Mouse (Mus musculus) cortical plate, adult 2 months (tissue): Measurements from ENCODE around the gene Kank2. TPM values are rescaled to one million over a fixed set of nuclear protein-coding genes. Genes with fewer than 3 reads are reported as not detected.

Experiments used
- H3K27ac ChIP-seq: fragments of 200-500 bp; 2 replicates; pipeline ENCODE4 v1.5.1; 2012; ENCODE audit warnings: low read length, control low read depth, inconsistent platforms; ENCODE audit not compliant: insufficient read depth
- H3K4me1 ChIP-seq: fragments of 200-500 bp; 2 replicates; pipeline ENCODE4 v1.6.1; 2011; ENCODE audit warnings: low read length; ENCODE audit not compliant: control insufficient read depth, insufficient read depth
- H3K4me3 ChIP-seq: fragments of 200-500 bp; 2 replicates; pipeline ENCODE4 v1.5.1; 2011; ENCODE audit warnings: mild to moderate bottlenecking, low read length, control low read depth; ENCODE audit not compliant: insufficient read depth
- CTCF ChIP-seq: fragments of 200-500 bp; IDR thresholded peaks from 2 replicates; pipeline ENCODE4 v1.5.1; 2011; ENCODE audit warnings: mild to moderate bottlenecking, control low read depth, low read length; ENCODE audit not compliant: insufficient read depth; ENCODE audit errors: extremely low read depth
- POLR2A ChIP-seq: fragments of 200-500 bp; IDR thresholded peaks from 2 replicates; pipeline ENCODE4 v1.6.1; 2011; ENCODE audit warnings: mild to moderate bottlenecking, low read length, control low read depth; ENCODE audit not compliant: insufficient read depth; ENCODE audit errors: extremely low read depth
- polyA plus RNA-seq: library from polyadenylated mRNA; depleted of rRNA; stranded (reverse); fragments of >200 nt; gene quantifications from 2 replicates; pipeline ENCODE4 v1.2.3, GENCODE M21; 2012

Kank2 gene
- polyA plus RNA-seq, 1 experiment, result 6.2 TPM

DNA sequence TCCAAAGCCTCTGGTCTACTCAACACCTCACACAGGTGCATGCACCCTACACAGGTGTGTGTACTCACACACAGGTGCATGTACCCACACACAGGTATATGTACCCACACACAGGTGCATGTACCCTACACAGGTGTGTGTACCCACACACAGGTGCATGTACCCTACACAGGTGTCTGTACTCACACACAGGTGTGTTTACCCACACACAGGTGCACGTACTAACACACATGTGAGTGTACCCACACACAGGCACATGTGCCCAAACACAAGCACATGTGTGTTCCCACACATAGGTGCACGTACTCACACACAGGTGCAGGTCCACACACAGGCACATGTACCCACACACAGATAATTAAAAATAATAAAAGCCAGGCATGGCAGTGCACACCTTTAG lies 39.1 kb upstream of the Kank2 start:
- TF ChIP-seq CTCF (no peak), POLR2A (no peak)
- Histone ChIP-seq H3K27ac (no peak overlapping the region), H3K4me3 (no peak overlapping the region)

DNA sequence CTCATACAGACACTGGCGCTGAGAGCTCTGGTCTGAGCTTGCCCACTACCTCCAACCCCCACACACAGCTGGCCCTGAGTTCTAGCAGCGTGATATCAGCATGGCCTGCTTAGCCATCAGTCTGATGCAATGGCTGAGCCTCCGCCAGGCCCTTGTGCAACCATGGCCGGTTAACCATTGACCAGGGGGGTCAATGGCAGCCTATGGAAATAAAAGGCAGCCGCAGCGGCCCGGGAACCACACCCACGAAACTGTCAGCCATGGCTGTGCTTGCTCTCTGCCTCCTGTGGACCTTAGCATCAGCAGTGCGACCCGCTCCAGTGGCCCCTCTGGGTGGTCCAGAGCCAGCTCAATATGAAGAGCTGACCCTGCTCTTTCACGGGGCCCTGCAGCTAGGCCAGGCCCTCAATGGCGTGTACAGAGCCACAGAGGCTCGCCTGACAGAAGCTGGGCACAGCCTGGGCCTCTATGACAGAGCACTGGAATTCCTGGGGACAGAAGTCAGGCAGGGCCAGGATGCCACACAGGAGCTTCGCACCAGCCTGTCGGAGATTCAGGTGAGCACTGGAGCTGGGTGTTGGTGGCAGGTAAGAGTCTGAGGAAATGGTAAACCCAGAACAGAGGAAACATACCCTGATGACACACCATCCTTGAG lies 36.8 kb upstream of the Kank2 start, which contains the start of gene Angptl8:
Gene Angptl8, plus strand, starts transcription at position 253 of the 655 bp plus-strand sequence.
- Histone ChIP-seq H3K4me1 (no peaks in the 10 kb centered on the region), H3K4me3 (no peak within 1 kb of the TSS), H3K27ac (no peak within 1 kb of the TSS)
- TF ChIP-seq POLR2A, result no peak
- TF ChIP-seq CTCF, result no peak

More for the DNA sequence above, 39.1 kb upstream of the Kank2 start:
- no peaks in the 10 kb centered on the region for H3K4me1 ChIP-seq

GRCm38 (mm10) chr9:21831558-21832240 lies 33.2 kb upstream of the Kank2 start:
- H3K4me1 ChIP-seq, result no peaks in the 10 kb centered on the region
- no peak overlapping the region for H3K27ac ChIP-seq
- TF ChIP-seq CTCF (no peak), POLR2A (no peak)
- H3K4me3 ChIP-seq, result no peak overlapping the region

DNA sequence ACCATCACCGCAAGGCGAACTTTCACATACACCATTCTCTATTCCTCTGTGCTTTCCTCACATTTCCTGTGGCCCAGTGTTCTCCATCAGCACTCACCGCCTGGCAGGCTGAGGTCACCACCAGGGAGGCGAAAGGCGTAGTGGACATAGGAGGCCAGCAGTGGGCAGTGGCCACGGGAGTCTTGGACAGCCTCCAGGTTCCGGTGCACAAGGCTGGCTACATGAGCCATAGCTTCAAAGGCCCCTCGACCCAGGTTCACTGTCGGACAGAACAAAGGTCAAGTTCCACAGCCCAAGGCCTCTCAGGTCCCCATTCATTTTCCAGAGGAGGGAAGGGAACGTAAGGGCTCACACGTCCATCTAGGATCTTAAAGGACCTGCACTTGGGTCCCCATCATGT lies 32.4 kb upstream of the Kank2 start:
- Histone ChIP-seq H3K4me3 (no peak overlapping the region), H3K4me1 (no peaks in the 10 kb centered on the region), H3K27ac (no peak overlapping the region)
- TF ChIP-seq POLR2A, result no peak
- no peak for TF ChIP-seq CTCF

DNA sequence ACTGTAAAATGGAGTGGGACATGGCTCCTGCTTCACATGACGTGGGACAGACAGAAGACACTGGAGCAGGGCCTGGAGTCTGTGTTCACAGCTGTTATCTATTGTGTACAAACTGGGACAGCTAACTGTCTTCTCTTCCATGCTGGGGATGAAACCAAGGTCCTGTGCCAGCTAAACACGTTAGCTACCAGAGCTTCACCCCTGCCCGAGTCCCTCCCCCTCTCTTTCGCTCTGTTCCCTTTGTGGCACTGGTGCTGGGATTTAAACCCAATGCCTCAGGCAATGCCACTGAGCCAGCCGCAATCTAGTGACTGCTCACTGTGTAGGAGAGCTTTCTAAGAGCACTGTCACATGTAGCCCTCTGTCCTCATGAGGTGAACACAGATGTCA lies 31.9 kb upstream of the Kank2 start:
- Histone ChIP-seq H3K27ac (no peak overlapping the region), H3K4me3 (no peak overlapping the region), H3K4me1 (no peaks in the 10 kb centered on the region)
- TF ChIP-seq POLR2A (no peak), CTCF (no peak)

DNA sequence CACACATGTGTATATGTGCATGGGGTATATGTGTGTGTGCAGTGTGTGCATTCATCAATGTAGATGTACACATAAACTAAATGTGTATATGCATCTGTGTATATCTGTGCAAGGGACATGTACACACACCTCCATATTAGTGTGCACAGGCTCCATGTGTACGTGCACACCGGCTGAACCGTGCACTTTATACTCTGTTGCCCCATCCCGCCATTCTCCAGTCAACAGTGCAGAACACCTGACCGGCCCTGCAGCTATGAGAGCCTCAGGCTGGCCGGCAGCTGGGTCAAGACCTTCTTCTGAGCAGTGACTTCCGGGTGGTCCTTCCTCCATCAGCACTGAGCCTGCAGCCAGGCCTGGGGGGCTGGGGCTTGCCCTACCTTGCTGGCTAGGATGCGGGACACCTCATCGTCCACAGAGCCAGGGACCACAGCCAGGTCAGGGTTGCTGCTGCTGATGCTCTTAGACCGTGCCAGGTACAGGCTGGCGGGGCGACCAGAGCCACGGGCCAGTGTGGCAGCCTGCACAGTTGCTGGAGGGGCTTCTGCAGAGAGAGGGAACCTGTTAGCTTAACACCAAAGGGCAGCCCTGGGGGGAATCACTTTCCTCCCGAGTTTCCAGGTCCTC lies 31.4 kb upstream of the Kank2 start:
- TF ChIP-seq POLR2A (no peak), CTCF (no peak)
- H3K4me3 ChIP-seq, result no peak overlapping the region
- H3K4me1 ChIP-seq, result no peaks in the 10 kb centered on the region
- no peak overlapping the region for H3K27ac ChIP-seq

DNA sequence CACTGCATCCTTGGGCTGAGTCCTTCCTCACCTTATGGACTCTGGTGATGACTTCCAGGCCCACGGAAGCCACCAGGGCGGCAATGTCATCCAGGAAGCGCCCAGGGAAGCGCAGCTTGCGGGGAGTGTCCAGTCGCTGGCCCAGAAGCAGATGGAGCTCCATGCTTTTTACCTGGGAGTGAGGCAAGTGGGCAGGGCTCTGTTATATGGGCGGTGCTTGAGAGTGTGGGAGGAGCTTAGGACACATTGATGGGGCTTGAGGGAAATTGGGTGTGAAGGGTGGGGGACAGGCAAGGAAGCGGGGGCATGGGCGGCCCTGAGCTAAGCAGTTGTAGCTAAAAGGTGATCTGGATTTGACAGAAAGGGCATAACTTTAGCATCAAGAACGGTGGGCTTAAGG lies 25.8 kb upstream of the Kank2 start:
- H3K4me3 ChIP-seq, result no peak overlapping the region
- no peak overlapping the region for H3K27ac ChIP-seq
- TF ChIP-seq CTCF (no peak), POLR2A (no peak)
- H3K4me1 ChIP-seq, result no peaks in the 10 kb centered on the region

GRCm38 (mm10) chr9:21823957-21824356 lies 25.4 kb upstream of the Kank2 start:
- H3K4me3 ChIP-seq, result no peak overlapping the region
- H3K4me1 ChIP-seq, result no peaks in the 10 kb centered on the region
- H3K27ac ChIP-seq, result no peak overlapping the region
- no peak for TF ChIP-seq POLR2A
- TF ChIP-seq CTCF, result no peak

- Histone ChIP-seq H3K4me1 (no peaks in the 10 kb centered on the region), H3K4me3 (no peak overlapping the region), H3K27ac (no peak overlapping the region)
- TF ChIP-seq POLR2A, result no peak
- no peak for TF ChIP-seq CTCF
These were observed 24.1 kb upstream of the Kank2 start for GRCm38 (mm10) chr9:21822686-21823085.

- Histone ChIP-seq H3K4me1 (no peaks in the 10 kb centered on the region), H3K27ac (no peak overlapping the region), H3K4me3 (no peak overlapping the region)
- no peak for TF ChIP-seq POLR2A
- TF ChIP-seq CTCF, result no peak
These were observed 21.6 kb upstream of the Kank2 start for GRCm38 (mm10) chr9:21820183-21820582.
